Mouse (Mus musculus) spleen, adult 2 months (tissue): ENCODE measurements around the gene Tacr2.

Experiments used
- CTCF ChIP-seq: fragments of 200-500 bp; IDR thresholded peaks from 2 replicates; pipeline ENCODE4 v1.5.1; 2011; ENCODE audit warnings: mild to moderate bottlenecking, inconsistent platforms; ENCODE audit not compliant: insufficient read depth, insufficient read length, insufficient replicate concordance; ENCODE audit errors: extremely low read depth
- POLR2A ChIP-seq: fragments of 200-500 bp; IDR thresholded peaks from 2 replicates; pipeline ENCODE4 v1.6.1; 2011; ENCODE audit warnings: low read depth, low read length, inconsistent platforms

DNA sequence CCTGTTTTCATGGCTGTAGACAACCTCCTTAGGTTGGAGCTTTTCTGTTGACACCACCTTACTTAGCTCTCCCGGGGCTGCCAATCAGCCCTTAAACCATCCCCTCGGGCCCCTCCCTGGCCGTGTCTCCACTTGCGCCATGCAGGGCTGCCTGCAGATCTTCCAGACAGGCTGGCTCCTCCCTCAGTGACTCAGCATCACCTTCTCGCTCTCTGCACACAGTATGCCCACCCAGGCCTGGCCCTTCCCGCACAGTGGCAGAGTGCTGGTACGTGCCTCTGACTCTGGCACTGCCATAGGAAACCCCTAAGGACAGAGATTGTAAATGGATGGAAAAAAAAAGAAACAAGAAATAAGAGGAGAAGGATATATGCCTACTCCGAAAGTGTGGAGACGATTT lies 30.5 kb downstream of the Tacr2 start:
- no peak for TF ChIP-seq CTCF
- TF ChIP-seq POLR2A = no peak
